ENCODE assay signal across 15 mouse cellular contexts in the genomic region with DNA sequence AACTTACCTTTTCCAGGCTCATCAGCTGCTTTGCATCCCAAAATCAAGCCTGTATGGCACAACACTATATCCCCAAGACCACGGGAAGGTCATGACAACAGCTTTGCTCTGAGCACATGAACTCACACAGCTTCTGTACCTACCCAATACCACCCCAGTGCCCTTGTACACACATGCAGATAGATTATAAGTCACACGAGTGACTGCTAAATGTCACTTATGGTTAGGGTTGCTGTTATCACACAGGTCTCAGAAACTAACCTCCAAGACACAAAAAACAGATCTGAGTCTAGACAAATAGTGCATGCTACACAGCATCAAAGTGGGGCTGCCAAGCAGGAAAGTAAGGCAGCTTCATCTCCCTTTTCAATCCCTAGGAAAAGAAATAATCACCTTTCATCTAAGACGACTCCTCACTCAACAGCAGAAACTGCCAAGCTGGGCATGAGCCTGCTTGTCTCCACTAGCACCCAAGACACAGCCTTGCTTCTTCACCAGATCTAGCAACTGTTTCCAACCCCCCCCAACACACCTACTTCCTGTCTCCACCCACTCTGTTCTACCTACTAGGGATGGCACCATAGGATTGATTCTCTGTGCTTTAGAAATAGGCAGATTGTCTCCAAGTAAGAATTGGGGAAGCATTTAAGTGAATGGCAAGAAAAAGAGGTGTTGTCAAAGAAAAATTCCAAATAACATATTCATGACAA.
DNase-seq lines count a peak whose midpoint lies in the region; ATAC-seq lines count a peak whose summit lies in the region.
"Had no signal": no experiment of that assay in that cellular context is flagged by ENCODE, and none has a peak within 500 bp of the region (broad histone marks: within the 10 kb centered on the region; RNA-seq: fewer than 3 reads in every experiment).

No protein-coding gene starts in this region.

- H3K4me3 ChIP-seq in midbrain, embryonic 11.5 days (ENCODE audit: low read depth, low read length), result no peak overlapping the region
- H3K4me3 ChIP-seq in midbrain, embryonic 10.5 days, result no peak overlapping the region
- H3K4me3 ChIP-seq in intestine, embryonic 15.5 days (replicated peaks), result no peak overlapping the region
- H3K4me3 ChIP-seq: forebrain, embryonic 13.5 days; lung, embryonic 15.5 days; neural tube, embryonic 15.5 days had no signal

- 84% methylated on average over 3 of the region's 3 CpGs for WGBS in midbrain, embryonic 11.5 days
- 88% methylated on average over 3 of the region's 3 CpGs for WGBS in midbrain, embryonic 10.5 days
- WGBS in intestine, embryonic 15.5 days, result 81% methylated on average over 3 of the region's 3 CpGs

- H3K27me3 ChIP-seq in midbrain, embryonic 11.5 days (ENCODE audit: control insufficient read depth, insufficient read depth, low read length), result no peaks in the 10 kb centered on the region
- H3K27me3 ChIP-seq in midbrain, embryonic 10.5 days (ENCODE audit: low read depth, poor library complexity, severe bottlenecking), result no peaks in the 10 kb centered on the region
- H3K27me3 ChIP-seq in intestine, embryonic 15.5 days (replicated peaks), result no peaks in the 10 kb centered on the region
- H3K27me3 ChIP-seq: forebrain, embryonic 13.5 days; lung, embryonic 15.5 days; neural tube, embryonic 15.5 days had no signal

- DNase-seq in midbrain, embryonic 11.5 days (ENCODE audit: low spot score, missing footprints), result peak; percentile 64
- DNase-seq in midbrain, embryonic 10.5 days (ENCODE audit: low spot score), result no peak
- DNase-seq in thymus, postnatal 14 days, result peak; percentile 57
- DNase-seq in cerebellum, postnatal 4 days (ENCODE audit: low spot score in 2 of 2), result no peak
- no peak for DNase-seq in kidney, postnatal 25 days
- DNase-seq: heart, postnatal 14 days; kidney, adult 18-20 months; midbrain, embryonic 14.5 days had no signal

- no peak overlapping the region for H3K27ac ChIP-seq in midbrain, embryonic 11.5 days (ENCODE audit: low read depth, low read length)
- no peak overlapping the region for H3K27ac ChIP-seq in midbrain, embryonic 10.5 days (replicated peaks)
- no peak overlapping the region for H3K27ac ChIP-seq in intestine, embryonic 15.5 days
- H3K27ac ChIP-seq: forebrain, embryonic 13.5 days; lung, embryonic 15.5 days; neural tube, embryonic 15.5 days had no signal

- no peaks in the 10 kb centered on the region for H3K36me3 ChIP-seq in midbrain, embryonic 11.5 days (ENCODE audit: control insufficient read depth, insufficient read depth, low read length)
- no peaks in the 10 kb centered on the region for H3K36me3 ChIP-seq in midbrain, embryonic 10.5 days
- no peaks in the 10 kb centered on the region for H3K36me3 ChIP-seq in intestine, embryonic 15.5 days
- H3K36me3 ChIP-seq: lung, embryonic 15.5 days; neural tube, embryonic 15.5 days had no signal

- H3K9ac ChIP-seq in midbrain, embryonic 11.5 days (ENCODE audit: low read length), result no peak overlapping the region
- H3K9ac ChIP-seq in intestine, embryonic 15.5 days, result no peak overlapping the region
- H3K9ac ChIP-seq: forebrain, embryonic 13.5 days; lung, embryonic 15.5 days; neural tube, embryonic 15.5 days had no signal

- H3K9me3 ChIP-seq in midbrain, embryonic 11.5 days (ENCODE audit: control insufficient read depth, low read length), result no peaks in the 10 kb centered on the region
- no peaks in the 10 kb centered on the region for H3K9me3 ChIP-seq in midbrain, embryonic 10.5 days (replicated peaks)
- H3K9me3 ChIP-seq in intestine, embryonic 15.5 days, result no peaks in the 10 kb centered on the region
- H3K9me3 ChIP-seq: forebrain, embryonic 13.5 days; G1E; lung, embryonic 15.5 days; neural tube, embryonic 15.5 days had no signal

- peaks cover 4% of the 10 kb centered on the region for H3K4me1 ChIP-seq in midbrain, embryonic 11.5 days (ENCODE audit: control insufficient read depth, insufficient read depth, low read length)
- H3K4me1 ChIP-seq in midbrain, embryonic 10.5 days, result peaks cover 19% of the 10 kb centered on the region; the same call in 1 of the 2 replicates
- H3K4me1 ChIP-seq in intestine, embryonic 15.5 days (replicated peaks), result peaks cover 11% of the 10 kb centered on the region; the same call in 1 of the 2 replicates

- no peak overlapping the region for H3K4me2 ChIP-seq in midbrain, embryonic 11.5 days
- H3K4me2 ChIP-seq in intestine, embryonic 15.5 days (replicated peaks), result no peak overlapping the region
- H3K4me2 ChIP-seq: forebrain, embryonic 13.5 days; lung, embryonic 15.5 days; neural tube, embryonic 15.5 days had no signal

- no peak for ATAC-seq in midbrain, embryonic 11.5 days (ENCODE audit: low FRiP score)
- peak; percentile 71 for ATAC-seq in activated CD4-positive, CD25-positive, alpha-beta regulatory T cell, adult 4 months
- peak; percentile 49; the same call in 1 of the 2 replicates for ATAC-seq in megakaryocyte, adult 5-6 weeks (ENCODE audit: poor library complexity, severe bottlenecking)
- no peak for ATAC-seq in intestine, embryonic 15.5 days
- ATAC-seq: forebrain, embryonic 13.5 days had no signal

Comparison
In these comparisons a context has a peak if more than half of its experiments do, and no peak if none do; other contexts are left out.
1. DNase-seq: peak in midbrain, embryonic 11.5 days (single experiment) and thymus, postnatal 14 days (single experiment); none in midbrain, embryonic 10.5 days (single experiment), cerebellum, postnatal 4 days (0 of 2) and kidney, postnatal 25 days (0 of 2).
2. ATAC-seq: peak in activated CD4-positive, CD25-positive, alpha-beta regulatory T cell, adult 4 months (single experiment) and megakaryocyte, adult 5-6 weeks (single experiment); none in midbrain, embryonic 11.5 days (single experiment) and intestine, embryonic 15.5 days (single experiment).